Mouse (Mus musculus): Measurements from ENCODE around the gene Ndufv3.

DNA sequence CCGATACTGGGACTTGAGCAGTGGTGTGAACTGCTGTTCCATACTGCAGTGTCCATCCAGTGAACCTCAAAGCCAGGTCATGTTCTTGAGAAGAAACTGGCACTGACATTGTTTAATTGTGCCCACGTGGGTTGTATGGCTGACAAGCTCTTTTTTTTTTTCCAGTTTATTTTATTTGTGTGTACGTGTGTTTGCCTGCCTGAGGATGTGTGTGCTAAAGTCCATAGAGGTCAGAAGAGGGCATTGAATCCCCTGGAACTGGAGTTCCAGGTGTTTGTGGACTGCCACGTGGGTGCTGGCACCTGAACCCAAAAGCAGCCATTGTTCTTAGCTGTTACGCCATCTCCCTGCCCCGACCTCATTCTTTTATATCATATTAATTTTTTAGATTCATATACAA lies 45.5 kb upstream of the Ndufv3 start:
- TF ChIP-seq CTCF (IDR thresholded peaks at IDR 0.05; ENCODE audit: low read depth, low read length), result no peak
- TF ChIP-seq POLR2A (IDR thresholded peaks at IDR 0.05; ENCODE audit: extremely low read depth, insufficient read depth, low read length), result no peak
